Mouse (Mus musculus) gonadal fat pad, adult 2 months (tissue): ENCODE data around the gene Gm28038. TPM values are rescaled to one million over a fixed set of nuclear protein-coding genes. Genes with fewer than 3 reads are reported as not detected.

Experiments used
- DNase-seq: peaks from one replicate; pipeline ENCODE4 v3.0.0-alpha.2; 2012; ENCODE audit warnings: low read depth
- polyA plus RNA-seq: library from polyadenylated mRNA; depleted of rRNA; stranded (reverse); fragments of >200 nt; gene quantifications from 2 replicates; pipeline ENCODE4 v1.2.3, GENCODE M21; 2012

The Gm28038 gene
- polyA plus RNA-seq, 1 experiment, result not detected

DNA sequence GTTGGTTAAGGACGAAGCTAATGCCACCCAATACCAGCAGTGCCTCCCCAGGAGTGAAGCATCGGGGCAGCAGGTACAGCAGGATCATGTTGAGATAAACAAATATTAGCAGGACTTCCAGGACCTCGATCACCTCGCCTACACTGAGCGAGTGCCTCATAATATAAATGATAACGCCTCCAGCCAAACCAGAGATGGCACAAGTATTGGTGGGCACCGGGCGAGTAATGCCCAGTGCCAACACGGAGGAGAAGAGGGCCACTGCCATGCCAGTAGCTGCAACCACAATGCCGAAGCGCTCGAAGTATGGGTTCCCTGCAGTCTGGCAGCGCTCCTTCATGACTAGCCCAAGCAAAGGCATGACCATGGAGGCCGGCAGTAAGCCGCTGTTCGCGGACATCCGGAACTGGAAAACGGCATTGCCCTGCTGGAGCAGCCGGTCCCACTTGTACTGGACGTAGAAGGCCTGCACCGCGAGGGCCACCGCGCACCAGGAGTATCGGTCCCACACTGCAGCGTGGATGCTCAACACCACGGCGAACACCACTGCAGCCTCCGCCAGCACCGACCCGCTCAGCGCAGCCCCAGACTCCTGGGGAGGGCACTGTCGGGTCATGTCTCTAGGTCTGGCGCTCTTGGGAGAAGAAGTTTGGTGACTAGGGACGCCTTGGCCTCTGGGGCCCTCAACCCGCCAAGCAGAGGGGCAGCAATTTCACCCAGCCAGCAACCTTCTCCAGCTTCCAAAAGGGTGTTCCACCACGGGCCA lies 4.8 kb downstream of the Gm28038 start:
- no peak for DNase-seq

DNA sequence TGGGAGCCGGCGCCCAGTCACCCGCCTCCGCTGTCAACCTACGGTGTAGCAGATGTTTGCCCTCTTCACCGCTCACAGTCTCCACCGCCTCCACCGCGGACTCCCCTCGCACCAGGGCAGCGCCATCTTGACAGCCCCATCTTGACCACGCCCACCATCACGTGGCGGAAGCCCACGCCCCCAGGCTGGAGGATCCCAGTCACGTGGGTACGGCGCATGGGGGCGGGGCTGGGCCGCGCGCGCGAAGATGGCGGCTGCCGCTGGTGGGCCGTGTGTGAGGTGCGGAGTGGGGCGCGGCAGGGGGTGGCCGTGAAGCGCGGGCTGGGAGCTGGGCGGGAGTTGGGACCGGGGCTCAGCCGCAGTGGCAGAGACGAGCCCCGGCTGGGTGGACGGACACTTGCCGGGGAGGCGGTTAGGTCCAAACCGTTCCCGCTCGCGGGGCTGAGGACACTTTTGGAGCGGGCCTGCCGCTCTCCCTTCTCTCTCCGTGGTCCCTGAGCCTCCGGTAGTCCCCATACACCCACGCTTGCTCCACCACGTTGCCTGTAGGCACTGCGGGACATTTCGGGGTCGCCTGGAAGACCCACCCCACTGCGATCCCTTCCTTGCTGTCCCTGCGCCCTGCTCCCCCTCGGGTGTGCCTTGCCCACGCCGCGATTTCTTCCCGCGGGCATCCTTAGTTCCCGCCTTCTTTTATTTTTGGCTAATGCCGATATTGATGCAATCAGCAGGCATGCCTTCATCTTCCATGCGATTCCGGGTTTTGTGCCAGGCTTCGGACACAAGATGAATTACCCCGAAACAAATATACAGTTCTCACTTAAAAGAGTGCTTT lies 5.6 kb downstream of the Gm28038 start, which contains the start of the genes Dolk and Nup188:
Gene Dolk (minus strand): TSS at position 143 of the 835 bp plus-strand sequence.
Gene Nup188 (plus strand): TSS at position 206 of the 835 bp plus-strand sequence.
- no peak for DNase-seq

- DNase-seq, result no peak
Observed at GRCm38 (mm10) chr2:30287027-30287373, 6.2 kb downstream of the Gm28038 start.

DNA sequence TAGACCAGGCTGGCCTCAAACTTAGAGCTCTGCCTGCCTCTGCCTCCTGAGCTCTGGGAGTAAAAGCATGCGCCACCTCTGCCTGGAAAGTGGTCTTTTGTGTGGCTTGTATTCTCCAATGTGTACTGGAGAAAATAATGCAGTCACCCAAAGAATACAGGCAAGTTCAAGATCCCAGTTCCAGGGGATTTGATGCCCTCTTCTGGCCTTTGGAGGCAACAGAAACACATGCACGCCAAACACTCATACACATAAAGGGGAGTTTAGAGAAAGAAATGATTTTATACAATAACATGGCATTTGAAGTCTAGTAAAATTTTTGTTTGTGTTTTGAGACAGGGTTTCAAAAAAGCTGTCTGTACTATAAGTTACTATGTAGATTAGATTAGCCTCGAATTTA lies 18.7 kb downstream of the Gm28038 start:
- no peak for DNase-seq

DNA sequence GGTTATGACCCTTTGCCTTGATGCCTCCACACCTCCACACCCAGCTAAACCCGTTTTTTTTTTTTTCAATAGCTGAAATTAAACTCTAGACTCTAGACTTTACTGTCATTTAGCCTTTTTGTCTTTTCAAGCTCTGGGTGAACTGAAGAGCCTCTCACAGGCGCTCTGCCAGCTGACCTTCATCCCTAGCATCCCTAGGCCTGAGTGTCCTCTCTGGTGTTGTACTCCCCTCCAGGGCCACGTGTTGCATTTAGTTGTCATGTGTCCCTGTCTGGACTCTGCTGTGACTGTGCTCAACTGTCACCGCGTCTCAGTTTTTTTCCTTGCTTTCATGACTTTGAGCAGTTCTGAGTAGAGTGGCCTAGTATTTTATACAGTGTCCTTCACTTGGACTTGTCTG lies 19.1 kb downstream of the Gm28038 start:
- no peak for DNase-seq

- DNase-seq, result no peak
Observed at GRCm38 (mm10) chr2:30306087-30306486, 25.2 kb downstream of the Gm28038 start.

- no peak for DNase-seq
Observed at GRCm38 (mm10) chr2:30309351-30309750, 28.5 kb downstream of the Gm28038 start.

- peak; percentile 37 for DNase-seq
Observed at GRCm38 (mm10) chr2:30311481-30311880, 30.6 kb downstream of the Gm28038 start.

DNA sequence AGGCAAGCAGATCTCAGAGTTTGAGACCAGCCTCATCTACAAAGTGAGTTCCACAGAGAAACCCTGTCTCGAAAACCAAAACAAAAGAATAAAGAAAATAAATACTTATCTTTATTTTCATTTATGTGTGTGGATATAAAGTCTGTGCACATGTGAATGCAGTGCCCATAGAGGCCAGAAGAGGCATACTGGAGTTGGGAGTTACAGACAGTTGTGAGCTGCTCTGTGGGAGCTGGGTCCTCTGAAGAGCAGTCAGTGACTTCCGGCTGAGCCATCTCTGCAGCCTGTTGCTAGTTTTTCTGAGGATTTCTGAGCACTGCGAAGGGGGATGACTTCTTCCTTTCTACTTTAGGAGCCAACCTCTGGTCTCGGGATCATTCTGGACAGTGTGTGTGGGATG lies 35.3 kb downstream of the Gm28038 start:
- DNase-seq, result no peak

- DNase-seq, result no peak
Observed at GRCm38 (mm10) chr2:30316955-30317354, 36.1 kb downstream of the Gm28038 start.

- DNase-seq, result no peak
Observed at GRCm38 (mm10) chr2:30319260-30319659, 38.4 kb downstream of the Gm28038 start.

- DNase-seq, result no peak
Observed at GRCm38 (mm10) chr2:30323111-30323510, 42.3 kb downstream of the Gm28038 start.

DNA sequence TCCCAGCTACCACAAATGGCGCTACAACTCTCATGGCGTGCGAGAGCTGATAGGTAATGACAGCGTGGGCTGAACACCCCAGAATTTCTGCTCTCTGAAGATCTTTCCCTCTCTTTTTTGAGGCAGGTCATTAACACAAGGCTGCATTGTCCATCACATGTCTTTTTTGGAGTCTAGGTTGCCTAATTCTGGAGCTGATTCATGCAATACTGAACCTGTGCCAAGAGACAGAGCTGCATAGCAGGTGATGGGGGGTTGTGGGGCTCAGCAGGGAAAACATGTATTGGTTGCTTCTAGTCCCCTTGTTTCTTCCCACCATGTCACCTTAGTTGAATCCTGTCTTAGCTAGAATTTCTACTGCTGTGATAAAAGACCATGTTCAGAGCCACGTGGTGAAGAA lies 44.5 kb downstream of the Gm28038 start:
- no peak for DNase-seq

GRCm38 (mm10) chr2:30327276-30327675 lies 46.4 kb downstream of the Gm28038 start:
- DNase-seq, result no peak

DNA sequence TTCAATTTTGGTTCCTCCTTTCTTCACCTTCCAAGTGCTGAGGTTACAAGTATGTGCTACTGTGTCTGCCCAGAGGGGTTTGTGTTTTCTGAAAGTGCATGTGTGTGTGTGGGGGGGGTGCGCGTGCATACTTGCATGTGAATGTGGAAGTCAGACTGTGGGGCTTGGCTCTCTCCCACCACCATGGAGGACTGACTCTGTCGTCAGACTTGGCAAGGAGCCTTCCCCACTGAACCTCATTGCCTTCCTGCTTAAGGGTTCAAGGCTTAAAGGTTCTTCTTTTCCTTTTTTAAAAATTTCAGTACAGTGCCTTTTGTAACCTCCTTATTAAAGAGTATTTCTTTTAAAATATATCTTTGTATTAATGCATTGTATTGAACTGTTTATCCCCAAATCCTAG lies 47.9 kb downstream of the Gm28038 start:
- no peak for DNase-seq

DNA sequence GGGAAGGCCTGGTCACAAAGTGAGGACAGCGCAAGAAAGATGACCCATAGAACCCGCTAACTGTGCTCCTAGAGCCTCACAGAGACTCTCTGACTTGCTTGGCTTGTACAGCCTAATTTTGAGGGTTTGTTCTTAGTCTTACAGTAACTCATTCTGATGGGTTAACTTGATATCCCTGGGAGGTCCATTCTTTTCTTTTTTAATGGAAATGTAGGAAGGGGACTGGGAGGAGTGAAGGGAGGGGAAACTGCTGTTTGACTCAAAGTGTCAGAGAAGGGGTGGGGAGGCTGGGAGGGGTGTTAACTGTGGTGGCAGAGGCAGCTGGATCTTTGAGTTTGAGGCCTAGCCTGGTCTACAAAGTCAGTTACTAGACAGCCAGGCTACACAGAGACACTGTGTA lies 54.5 kb downstream of the Gm28038 start:
- no peak for DNase-seq

DNA sequence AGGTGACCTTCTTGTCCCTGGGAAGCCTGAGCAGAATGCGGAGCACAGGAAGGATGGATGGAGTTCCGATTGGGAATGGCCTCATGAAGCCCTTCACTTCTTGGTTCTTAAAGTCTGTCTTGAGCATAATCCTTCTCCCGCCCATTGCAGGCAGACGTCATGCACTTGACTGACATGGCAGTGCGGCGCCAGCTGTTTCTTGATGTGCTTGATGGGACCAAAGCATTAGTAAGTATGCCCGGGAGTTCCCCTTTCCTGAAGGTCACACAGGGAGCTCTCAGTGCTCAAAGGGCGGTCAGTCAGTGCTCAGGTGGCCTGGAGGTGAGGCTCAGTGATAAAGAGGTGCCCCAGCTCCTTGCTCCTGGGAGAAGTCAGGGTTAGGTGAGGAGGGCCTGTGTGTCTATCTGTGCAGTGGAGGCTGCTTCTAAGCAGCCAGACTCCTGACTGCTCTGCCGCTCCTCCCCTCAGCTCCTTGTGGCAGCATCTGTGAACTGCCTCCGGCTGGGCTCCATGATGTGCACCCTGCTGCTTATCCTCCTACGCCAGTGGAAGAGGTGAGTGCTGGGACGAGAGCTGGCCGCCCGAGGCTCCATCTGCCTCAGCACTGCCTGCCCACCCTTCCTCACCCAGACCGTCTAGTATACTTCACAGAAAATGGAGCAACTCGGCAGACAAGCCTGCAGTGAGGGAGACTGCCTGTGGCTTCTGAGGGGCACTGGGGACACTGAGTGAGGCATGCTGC lies 55.5 kb downstream of the Gm28038 start:
- DNase-seq, result no peak

- DNase-seq, result no peak
Observed at GRCm38 (mm10) chr2:30337179-30337578, 56.3 kb downstream of the Gm28038 start.

DNA sequence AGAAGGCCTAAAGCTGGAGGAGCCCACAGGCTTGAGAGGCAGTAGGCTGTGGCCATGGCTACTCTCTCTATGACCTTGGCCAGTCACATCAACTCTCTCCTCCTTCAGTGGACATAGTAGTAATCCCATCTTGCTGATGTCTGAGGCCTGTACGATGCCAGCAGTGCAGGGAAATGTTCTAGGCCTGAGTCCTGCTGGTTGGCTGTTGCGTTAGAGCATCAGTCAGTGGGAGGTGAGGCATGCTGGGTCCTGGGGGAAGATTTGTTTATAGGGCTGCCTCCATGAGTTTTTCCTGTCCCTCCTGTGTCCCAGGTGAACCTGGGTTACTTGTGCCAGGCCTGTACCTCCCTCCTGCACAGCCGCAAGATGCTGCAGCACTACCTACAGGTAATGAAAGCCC lies 61.2 kb downstream of the Gm28038 start:
- no peak for DNase-seq

- DNase-seq, result no peak
Observed at GRCm38 (mm10) chr2:30342544-30342943, 61.7 kb downstream of the Gm28038 start.

DNA sequence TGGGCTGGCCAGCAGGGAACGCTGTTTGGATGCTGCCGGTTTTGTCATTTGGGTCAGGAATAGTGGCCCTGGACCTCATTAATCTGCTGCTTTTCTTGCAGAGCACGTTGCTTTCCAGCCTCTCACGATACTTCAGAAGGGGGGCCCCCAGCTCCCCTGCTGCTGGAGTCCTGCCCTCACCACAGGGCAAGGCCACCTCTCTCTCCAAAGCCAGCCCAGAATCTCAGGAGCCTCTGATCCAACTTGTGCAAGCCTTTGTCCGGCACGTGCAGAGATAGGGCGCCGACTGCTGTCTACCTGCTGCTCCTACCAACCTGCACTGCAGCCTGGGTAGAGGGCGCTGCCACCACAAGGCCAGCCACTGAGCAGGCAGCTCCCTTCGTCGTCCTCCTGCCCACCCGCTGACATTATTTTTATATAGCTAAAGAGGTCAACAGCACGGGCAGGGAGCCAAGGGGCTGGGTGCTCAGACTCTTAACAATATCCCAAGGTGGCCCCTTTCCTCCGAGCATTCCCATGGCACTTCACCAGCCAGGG lies 62.8 kb downstream of the Gm28038 start:
- no peak for DNase-seq
